Mouse (Mus musculus): ENCODE results near the gene Adm2.

GRCm38 (mm10) chr15:89275497-89275896, 47.0 kb upstream of the Adm2 start:
- TF ChIP-seq CTCF (IDR thresholded peaks at IDR 0.05; ENCODE audit: borderline replicate concordance, control insufficient read depth, extremely low read depth, insufficient read depth, low read length, poor library complexity) (no peak), POLR2A (IDR thresholded peaks at IDR 0.05; ENCODE audit: control insufficient read depth, extremely low read depth, insufficient read depth, low read length, poor library complexity) (no peak)
